Comparison of ENCODE assay signal across 33 mouse cellular contexts in the genomic region with DNA sequence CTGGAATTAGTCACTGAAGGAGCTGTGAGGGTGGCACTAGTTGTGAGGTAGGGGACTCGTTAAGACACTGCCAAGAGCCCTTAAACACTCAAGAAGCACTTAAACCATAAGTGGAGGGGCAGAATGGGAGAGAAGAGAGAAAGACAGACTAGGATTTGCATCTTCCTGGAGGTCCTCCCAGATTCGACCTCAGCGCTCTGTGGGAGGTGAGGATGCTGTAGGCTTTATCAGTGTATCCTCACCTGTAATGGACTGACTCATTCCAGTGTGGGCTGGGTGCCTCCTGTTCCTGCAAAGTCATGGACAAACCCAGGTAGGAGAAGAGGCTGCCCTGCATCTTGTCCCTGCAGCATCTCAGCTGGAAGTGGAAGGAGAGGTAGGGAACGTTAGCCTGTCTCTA. TPM values are rescaled to one million over a fixed set of nuclear protein-coding genes. Genes with fewer than 3 reads are reported as not detected.
A peak's percentile ranks its signal among the peaks of the same experiment; 100 is the strongest.
DNase-seq lines count a peak whose midpoint lies in the region; ATAC-seq and TF ChIP-seq lines count a peak whose summit lies in the region.
"Had no signal": no experiment of that assay in that cellular context is flagged by ENCODE, and none has a peak within 500 bp of the region (broad histone marks: within the 10 kb centered on the region; RNA-seq: fewer than 3 reads in every experiment).

No protein-coding gene starts in this region.

- no peak overlapping the region for H3K9ac ChIP-seq in forebrain, embryonic 11.5 days (ENCODE audit: low read length)
- H3K9ac ChIP-seq in forebrain, embryonic 15.5 days (replicated peaks): no peak overlapping the region
- H3K9ac ChIP-seq: forebrain, embryonic 12.5 days; heart, embryonic 15.5 days; hindbrain, embryonic 12.5 days; intestine, embryonic 15.5 days; limb, embryonic 12.5 days; liver, embryonic 12.5 days; liver, postnatal 0 days; midbrain, embryonic 12.5 days; neural tube, embryonic 12.5 days had no signal

- no peaks in the 10 kb centered on the region for H3K9me3 ChIP-seq in forebrain, embryonic 11.5 days (ENCODE audit: control insufficient read depth, low read length)
- H3K9me3 ChIP-seq in forebrain, embryonic 15.5 days: no peaks in the 10 kb centered on the region
- H3K9me3 ChIP-seq: forebrain, embryonic 12.5 days; heart, embryonic 10.5 days; heart, embryonic 15.5 days; hindbrain, embryonic 12.5 days; intestine, embryonic 15.5 days; limb, embryonic 12.5 days; liver, embryonic 12.5 days; midbrain, embryonic 12.5 days; neural tube, embryonic 12.5 days had no signal

- TF ChIP-seq CTCF in left cerebral cortex, adult 2 months (IDR thresholded peaks at IDR 0.05): no peak
- no peak for TF ChIP-seq CTCF in bone marrow macrophage, adult 2 months (IDR thresholded peaks at IDR 0.05; ENCODE audit: low read depth, low read length)

- H3K4me1 ChIP-seq in forebrain, embryonic 11.5 days (replicated peaks; ENCODE audit: control insufficient read depth, insufficient read depth, low read length): no peaks in the 10 kb centered on the region
- no peaks in the 10 kb centered on the region for H3K4me1 ChIP-seq in forebrain, embryonic 15.5 days
- peaks cover 35% of the 10 kb centered on the region for H3K4me1 ChIP-seq in bone marrow macrophage, adult 2 months (ENCODE audit: control insufficient read depth, insufficient read depth, low read length)
- H3K4me1 ChIP-seq: forebrain, embryonic 12.5 days; heart, embryonic 15.5 days; hindbrain, embryonic 12.5 days; intestine, embryonic 15.5 days; limb, embryonic 12.5 days; midbrain, embryonic 12.5 days; neural tube, embryonic 12.5 days had no signal

- no peak overlapping the region for H3K4me2 ChIP-seq in forebrain, embryonic 11.5 days (ENCODE audit: low read depth, low read length, severe bottlenecking)
- H3K4me2 ChIP-seq in forebrain, embryonic 15.5 days (replicated peaks): no peak overlapping the region
- H3K4me2 ChIP-seq: forebrain, embryonic 12.5 days; heart, embryonic 15.5 days; hindbrain, embryonic 12.5 days; intestine, embryonic 15.5 days; limb, embryonic 12.5 days; liver, embryonic 12.5 days; midbrain, embryonic 12.5 days; neural tube, embryonic 12.5 days had no signal

- no peak for ATAC-seq in forebrain, embryonic 11.5 days (replicated peaks; ENCODE audit: low FRiP score)
- no peak for ATAC-seq in forebrain, embryonic 15.5 days (replicated peaks)
- ATAC-seq in megakaryocyte, adult 5-6 weeks (ENCODE audit: poor library complexity, severe bottlenecking): peak; percentile 38; the same call in 1 of the 2 replicates
- ATAC-seq: hindbrain, postnatal 0 days; liver, embryonic 12.5 days; liver, postnatal 0 days had no signal

- H3K36me3 ChIP-seq in forebrain, embryonic 11.5 days (ENCODE audit: control insufficient read depth, insufficient read depth, low read length): no peaks in the 10 kb centered on the region
- H3K36me3 ChIP-seq in forebrain, embryonic 15.5 days: no peaks in the 10 kb centered on the region
- H3K36me3 ChIP-seq: forebrain, embryonic 12.5 days; heart, embryonic 10.5 days; heart, embryonic 15.5 days; hindbrain, embryonic 12.5 days; intestine, embryonic 15.5 days; limb, embryonic 12.5 days; liver, embryonic 12.5 days; midbrain, embryonic 12.5 days; neural tube, embryonic 12.5 days had no signal

- no peak overlapping the region for H3K27ac ChIP-seq in forebrain, embryonic 11.5 days (ENCODE audit: low read depth, low read length)
- no peak overlapping the region for H3K27ac ChIP-seq in forebrain, embryonic 15.5 days (replicated peaks)
- peak overlapping the region; percentile 61 for H3K27ac ChIP-seq in left cerebral cortex, adult 2 months
- H3K27ac ChIP-seq in bone marrow macrophage, adult 2 months (ENCODE audit: insufficient read depth, low read depth, low read length): peak overlapping the region; percentile 95
- H3K27ac ChIP-seq: forebrain, embryonic 12.5 days; heart, embryonic 10.5 days; heart, embryonic 15.5 days; hindbrain, embryonic 12.5 days; hindbrain, postnatal 0 days; kidney, postnatal 0 days; limb, embryonic 12.5 days; liver, embryonic 12.5 days; midbrain, embryonic 12.5 days; neural tube, embryonic 12.5 days had no signal

- DNase-seq in forebrain, embryonic 11.5 days (ENCODE audit: low spot score): peak; percentile 35
- peak in 1 of 2 experiments; percentile 26 for DNase-seq in left cerebral cortex, adult 2 months (ENCODE audit: extremely low spot score in 1 of 2, low spot score in 2 of 2)
- no peak for DNase-seq in left cerebral cortex, adult 11 months (ENCODE audit: low spot score)
- DNase-seq in cerebellum, postnatal 25 days: no peak
- DNase-seq in heart, postnatal 25 days (ENCODE audit: low spot score): no peak
- DNase-seq: cerebellum, adult 11-12 months; cerebellum, adult 9-11 months; gastrocnemius, postnatal 25 days; heart, postnatal 36 days; kidney, adult 2 months; kidney, postnatal 4 days; liver, postnatal 0 days; thymus, adult 2 months; thymus, postnatal 36 days had no signal

- H3K4me3 ChIP-seq in forebrain, embryonic 11.5 days (ENCODE audit: low read depth, low read length): no peak overlapping the region
- H3K4me3 ChIP-seq in forebrain, embryonic 15.5 days: no peak overlapping the region
- 0 out of 2 replicates have a peak overlapping the region, but pooled peaks have one; percentile 7 for H3K4me3 ChIP-seq in left cerebral cortex, adult 2 months
- H3K4me3 ChIP-seq in bone marrow macrophage, adult 2 months (ENCODE audit: insufficient read depth, low read length): peak overlapping the region; percentile 78
- H3K4me3 ChIP-seq: erythroblast, embryonic 14.5 days; forebrain, embryonic 12.5 days; heart, embryonic 10.5 days; heart, embryonic 15.5 days; hindbrain, embryonic 12.5 days; intestine, embryonic 15.5 days; limb, embryonic 12.5 days; liver, embryonic 12.5 days; midbrain, embryonic 12.5 days; myocyte; neural tube, embryonic 12.5 days had no signal

- no peak for TF ChIP-seq POLR2A in bone marrow macrophage, adult 2 months (IDR thresholded peaks at IDR 0.05; ENCODE audit: borderline replicate concordance, low read depth, low read length)

- WGBS in forebrain, embryonic 11.5 days: 58% methylated on average over 4 of the region's 4 CpGs
- 64% methylated on average over 4 of the region's 4 CpGs for WGBS in forebrain, embryonic 15.5 days

- no peaks in the 10 kb centered on the region for H3K27me3 ChIP-seq in forebrain, embryonic 11.5 days (ENCODE audit: control insufficient read depth, insufficient read depth, low read length)
- no peaks in the 10 kb centered on the region for H3K27me3 ChIP-seq in forebrain, embryonic 15.5 days
- H3K27me3 ChIP-seq: forebrain, embryonic 12.5 days; heart, embryonic 15.5 days; hindbrain, embryonic 12.5 days; intestine, embryonic 15.5 days; liver, embryonic 12.5 days; midbrain, embryonic 12.5 days; neural tube, embryonic 12.5 days had no signal

- intact Hi-C loops in left cerebral cortex, adult 2 months (cut with DNase I): no loop called here
- intact Hi-C loops in heart, postnatal 25 days (cut with DNase I): no loop called here

RNA-seq across cellular contexts. Expression of gene Trem2, which starts 0.6 kb away (rescaled TPM):
- polyA plus RNA-seq in forebrain, embryonic 11.5 days (2014; fragmentation: Nextera tagmentation; extraction: Ambion mirVana): 1.0 and 1.2 TPM in 2 replicates
- 3.9 and 4.1 TPM in 2 replicates for polyA plus RNA-seq in forebrain, embryonic 15.5 days (2015; fragmentation: Nextera tagmentation; extraction: Ambion mirVana)
- total RNA-seq in left cerebral cortex, adult 2 months (2021): 10 to 100 TPM in 1 of 2 experiments, 1 to 10 TPM in 1; 8.3 to 11.0 TPM
- 859 and 887 TPM in 2 replicates for polyA plus RNA-seq in bone marrow macrophage, adult 2 months (2012; ENCODE audit: insufficient read depth, insufficient read length, missing spikeins)
- 50.6 and 58.3 TPM in 2 replicates for total RNA-seq in megakaryocyte, adult 5-6 weeks (2015)
- 85.8 and 90.5 TPM in 2 replicates for total RNA-seq in megakaryocyte, adult 5-6 weeks (2017)
- total RNA-seq in heart, postnatal 25 days (2021): 1 to 10 TPM; 1.2 TPM
- total RNA-seq: CH12.LX had no signal
- polyA plus RNA-seq: C2C12 had no signal

RNA-seq across cellular contexts. Expression of gene Treml1, which starts 12.9 kb away (rescaled TPM):
- polyA plus RNA-seq in forebrain, embryonic 11.5 days (2014; fragmentation: Nextera tagmentation; extraction: Ambion mirVana): 2.6 TPM in 2 replicates
- polyA plus RNA-seq in forebrain, embryonic 15.5 days (2015; fragmentation: Nextera tagmentation; extraction: Ambion mirVana): 0.46 and 0.55 TPM in 2 replicates
- total RNA-seq in left cerebral cortex, adult 2 months (2021): under 1 TPM; 0.42 to 0.43 TPM
- 7.6 TPM in 2 replicates for polyA plus RNA-seq in bone marrow macrophage, adult 2 months (2012; ENCODE audit: insufficient read depth, insufficient read length, missing spikeins)
- total RNA-seq in megakaryocyte, adult 5-6 weeks (2015): 0.29 and 0.39 TPM in 2 replicates
- 0.40 TPM in 1 of 2 replicates, not detected in the other for total RNA-seq in megakaryocyte, adult 5-6 weeks (2017)
- under 1 TPM; 0.26 to 0.92 TPM for total RNA-seq in heart, postnatal 25 days (2021)
- total RNA-seq: CH12.LX had no signal
- polyA plus RNA-seq: C2C12; hindbrain, postnatal 0 days had no signal

RNA-seq across cellular contexts. Expression of gene B430306N03Rik, which starts 30.9 kb away (rescaled TPM):
- polyA plus RNA-seq in forebrain, embryonic 11.5 days (2014; fragmentation: Nextera tagmentation; extraction: Ambion mirVana): 0.25 TPM in 1 of 2 replicates, not detected in the other
- polyA plus RNA-seq in forebrain, embryonic 15.5 days (2015; fragmentation: Nextera tagmentation; extraction: Ambion mirVana): 0.09 TPM in 1 of 2 replicates, not detected in the other
- under 1 TPM in 1 of 2 experiments, not detected in 1; 0.48 TPM for total RNA-seq in left cerebral cortex, adult 2 months (2021)
- 18.8 and 19.0 TPM in 2 replicates for polyA plus RNA-seq in bone marrow macrophage, adult 2 months (2012; ENCODE audit: insufficient read depth, insufficient read length, missing spikeins)
- total RNA-seq in megakaryocyte, adult 5-6 weeks (2015): 68.9 and 78.4 TPM in 2 replicates
- total RNA-seq in megakaryocyte, adult 5-6 weeks (2017): 34.0 and 39.6 TPM in 2 replicates
- under 1 TPM; 0.08 to 0.20 TPM for total RNA-seq in heart, postnatal 25 days (2021)
- total RNA-seq: gastrocnemius, postnatal 25 days; layer of hippocampus, postnatal 14 days had no signal
- polyA plus RNA-seq: C2C12; forebrain, embryonic 12.5 days; hindbrain, embryonic 12.5 days; hindbrain, postnatal 0 days; myocyte; neural tube, embryonic 12.5 days had no signal

RNA-seq across cellular contexts. Expression of gene Treml2, which starts 47.5 kb away (rescaled TPM):
- polyA plus RNA-seq in forebrain, embryonic 11.5 days (2014; fragmentation: Nextera tagmentation; extraction: Ambion mirVana): 0.20 and 0.51 TPM in 2 replicates
- 0.08 TPM in 1 of 2 replicates, not detected in the other for polyA plus RNA-seq in forebrain, embryonic 15.5 days (2015; fragmentation: Nextera tagmentation; extraction: Ambion mirVana)
- under 1 TPM; 0.18 to 0.49 TPM for total RNA-seq in left cerebral cortex, adult 2 months (2021)
- 0.48 and 0.56 TPM in 2 replicates for polyA plus RNA-seq in bone marrow macrophage, adult 2 months (2012; ENCODE audit: insufficient read depth, insufficient read length, missing spikeins)
- 48.1 and 51.7 TPM in 2 replicates for total RNA-seq in megakaryocyte, adult 5-6 weeks (2015)
- 45.3 and 52.1 TPM in 2 replicates for total RNA-seq in megakaryocyte, adult 5-6 weeks (2017)
- under 1 TPM; 0.31 to 0.75 TPM for total RNA-seq in heart, postnatal 25 days (2021)
- polyA plus RNA-seq: C2C12, myocyte had no signal

Comparison
In these comparisons a context has a peak if more than half of its experiments do, and no peak if none do; other contexts are left out.
1. H3K27ac ChIP-seq: peak in left cerebral cortex, adult 2 months (single experiment) and bone marrow macrophage, adult 2 months (single experiment); none in forebrain, embryonic 11.5 days (single experiment) and forebrain, embryonic 15.5 days (single experiment).
2. H3K4me3 ChIP-seq: peak in left cerebral cortex, adult 2 months (single experiment) and bone marrow macrophage, adult 2 months (single experiment); none in forebrain, embryonic 11.5 days (single experiment) and forebrain, embryonic 15.5 days (single experiment).
3. RNA of gene Trem2, which starts 0.6 kb away (total RNA-seq): 50.6 to 90.5 TPM in megakaryocyte, adult 5-6 weeks; 8.3 to 11.0 TPM in left cerebral cortex, adult 2 months and 1.2 TPM in heart, postnatal 25 days; every median in the first group is over 4 times any median in the second.
4. RNA of gene B430306N03Rik, which starts 30.9 kb away (total RNA-seq): 34.0 to 78.4 TPM in megakaryocyte, adult 5-6 weeks; 0.48 TPM in left cerebral cortex, adult 2 months and 0.08 to 0.20 TPM in heart, postnatal 25 days; every median in the first group is over 10 times any median in the second.